Mouse (Mus musculus) forebrain, embryonic 14.5 days (tissue): ENCODE results near the gene Sirt3. TPM values are rescaled to one million over a fixed set of nuclear protein-coding genes. Genes with fewer than 3 reads are reported as not detected.

Source experiments
- ATAC-seq: fragments of 200-750 bp; cut with Nextera tagmentation; 2 replicates; pipeline ENCODE4 v1.8.0; 2017; ENCODE audit warnings: mild to moderate bottlenecking, moderate library complexity
- DNase-seq: peaks from one replicate; pipeline ENCODE4 v3.0.0-alpha.2; 2015; ENCODE audit warnings: low spot score
- H3K27ac ChIP-seq: fragments of 300-500 bp; sonication (generic); 2 replicates; pipeline ENCODE4 v1.5.1; 2014; ENCODE audit warnings: low read depth, mild to moderate bottlenecking, control low read depth, low read length, moderate library complexity
- H3K27me3 ChIP-seq: fragments of 300-500 bp; sonication (generic); replicated peaks from 2 replicates; pipeline ENCODE4 v1.6.1; 2014; ENCODE audit warnings: low read length, control low read depth, mixed read lengths; ENCODE audit not compliant: control insufficient read depth, insufficient read depth
- H3K36me3 ChIP-seq: fragments of 300-500 bp; sonication (generic); 2 replicates; pipeline ENCODE4 v1.6.1; 2014; ENCODE audit warnings: low read length, control low read depth; ENCODE audit not compliant: control insufficient read depth, insufficient read depth
- H3K4me1 ChIP-seq: fragments of 300-500 bp; sonication (generic); 2 replicates; pipeline ENCODE4 v1.6.1; 2014; ENCODE audit warnings: antibody characterized with exemption, low read length, control low read depth; ENCODE audit not compliant: control insufficient read depth, insufficient read depth
- H3K4me2 ChIP-seq: fragments of 300-500 bp; sonication (generic); 2 replicates; pipeline ENCODE4 v1.6.1; 2014; ENCODE audit warnings: mild to moderate bottlenecking, control low read depth, low read length
- H3K4me3 ChIP-seq: fragments of 300-500 bp; sonication (generic); 2 replicates; pipeline ENCODE4 v1.5.1; 2014; ENCODE audit warnings: low read depth, low read length, control low read depth
- H3K9ac ChIP-seq: fragments of 300-500 bp; sonication (generic); 2 replicates; pipeline ENCODE4 v1.6.1; 2014; ENCODE audit warnings: mild to moderate bottlenecking, low read length, control low read depth, moderate library complexity
- H3K9me3 ChIP-seq: fragments of 300-500 bp; sonication (generic); replicated peaks from 2 replicates; pipeline ENCODE4 v1.6.1; 2016; ENCODE audit warnings: low read length, control low read depth, mixed read lengths; ENCODE audit not compliant: control insufficient read depth
- WGBS: fragments of 180-500 bp; shearing (Covaris S2); extraction: QIAGEN DNeasy Blood & Tissue Kit; methylation state at CpG from one replicate; pipeline ENCODE4 v1.1.7; 2014; 5-methylcytosine and 5-hydroxymethylcytosine counted together
- polyA plus RNA-seq: library from polyadenylated mRNA; unstranded; fragments of >200 nt; fragmentation: Nextera tagmentation; extraction: Ambion mirVana; gene quantifications from 2 replicates; pipeline ENCODE4 v1.2.1, GENCODE M21; 2014

Gene Sirt3
- 28.2 and 29.5 TPM in 2 replicates for polyA plus RNA-seq

DNA sequence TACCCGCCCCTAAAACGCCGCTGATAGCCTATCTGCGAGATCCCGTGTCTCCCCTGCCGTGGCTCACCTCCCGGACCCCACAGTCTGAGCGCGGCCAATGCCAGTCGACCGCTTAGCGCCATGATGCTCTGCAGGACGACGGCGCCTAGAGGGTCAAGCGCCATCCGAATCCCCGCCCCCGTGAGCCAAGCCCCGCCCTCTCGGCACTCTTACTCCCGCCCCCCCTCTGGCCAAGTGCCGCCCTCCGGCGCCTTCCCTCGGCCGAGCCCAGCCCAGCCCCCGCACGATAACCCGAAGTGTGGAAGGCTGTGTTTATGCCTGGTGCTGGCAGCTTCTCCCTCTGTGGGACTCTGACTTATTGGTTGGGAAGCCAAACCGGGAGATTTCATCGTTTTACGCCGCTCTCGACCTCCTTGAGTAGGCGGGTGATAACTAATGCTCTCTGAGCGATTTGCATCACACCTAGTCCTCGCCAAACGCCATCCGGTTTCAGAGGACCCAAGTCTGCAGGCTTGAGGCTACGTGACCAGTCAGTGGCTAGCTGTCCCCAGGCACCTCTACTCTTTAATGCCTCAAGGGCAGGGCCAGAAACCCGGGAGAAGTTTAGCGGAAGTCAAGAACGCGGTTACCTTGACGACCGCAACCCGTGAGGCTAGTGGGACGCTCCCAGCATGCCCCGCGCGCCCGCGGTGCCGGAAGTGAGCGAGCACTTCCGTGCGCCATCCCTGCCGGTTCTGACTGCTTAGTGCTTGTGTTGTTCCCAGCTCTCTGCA is at the start of gene Sirt3, which contains the start of gene Psmd13:
Gene Sirt3, minus strand, starts transcription at position 614 of the 773 bp plus-strand sequence.
Gene Psmd13, plus strand, starts transcription at position 273 of the 773 bp plus-strand sequence.
- H3K9me3 ChIP-seq = no peaks in the 10 kb centered on the region
- under 1% methylated on average over 59 of the region's 59 CpGs for WGBS
- H3K4me3 ChIP-seq = peak within 1 kb of the TSS; percentile 85
- H3K27me3 ChIP-seq = no peaks in the 10 kb centered on the region
- peak within 1 kb of the TSS; percentile 83 for H3K9ac ChIP-seq
- peaks cover 21% of the 10 kb centered on the region for H3K36me3 ChIP-seq
- DNase-seq (peak; percentile 97), ATAC-seq (peak; percentile 97)
- H3K4me2 ChIP-seq = peak within 1 kb of the TSS; percentile 70
- H3K4me1 ChIP-seq = peaks cover 7% of the 10 kb centered on the region; the same call in 1 of the 2 replicates
- H3K27ac ChIP-seq = peak within 1 kb of the TSS; percentile 80

DNA sequence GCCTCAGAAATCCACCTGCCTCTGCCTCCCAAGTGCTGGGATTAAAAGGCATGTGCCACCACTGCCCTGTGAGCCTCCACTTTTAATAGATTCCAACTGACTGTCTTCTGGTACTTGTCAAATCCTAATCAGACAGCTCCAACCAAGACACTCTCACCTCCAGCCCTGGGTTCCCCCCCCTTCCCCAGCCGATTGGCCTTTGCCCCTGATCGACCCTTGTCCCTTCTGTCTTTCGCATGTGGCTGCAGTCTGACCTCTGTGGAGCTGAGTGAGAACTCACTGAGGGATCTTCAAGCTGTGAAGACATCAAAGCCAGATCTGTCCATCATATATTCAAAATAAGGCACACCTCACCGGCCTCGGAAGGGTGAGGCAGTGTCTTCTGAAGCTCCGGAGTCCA is 45.1 kb upstream of the Sirt3 start:
- 93% methylated on average over 6 of the region's 6 CpGs for WGBS
- peaks cover 26% of the 10 kb centered on the region for H3K27me3 ChIP-seq
- no peak for DNase-seq

DNA sequence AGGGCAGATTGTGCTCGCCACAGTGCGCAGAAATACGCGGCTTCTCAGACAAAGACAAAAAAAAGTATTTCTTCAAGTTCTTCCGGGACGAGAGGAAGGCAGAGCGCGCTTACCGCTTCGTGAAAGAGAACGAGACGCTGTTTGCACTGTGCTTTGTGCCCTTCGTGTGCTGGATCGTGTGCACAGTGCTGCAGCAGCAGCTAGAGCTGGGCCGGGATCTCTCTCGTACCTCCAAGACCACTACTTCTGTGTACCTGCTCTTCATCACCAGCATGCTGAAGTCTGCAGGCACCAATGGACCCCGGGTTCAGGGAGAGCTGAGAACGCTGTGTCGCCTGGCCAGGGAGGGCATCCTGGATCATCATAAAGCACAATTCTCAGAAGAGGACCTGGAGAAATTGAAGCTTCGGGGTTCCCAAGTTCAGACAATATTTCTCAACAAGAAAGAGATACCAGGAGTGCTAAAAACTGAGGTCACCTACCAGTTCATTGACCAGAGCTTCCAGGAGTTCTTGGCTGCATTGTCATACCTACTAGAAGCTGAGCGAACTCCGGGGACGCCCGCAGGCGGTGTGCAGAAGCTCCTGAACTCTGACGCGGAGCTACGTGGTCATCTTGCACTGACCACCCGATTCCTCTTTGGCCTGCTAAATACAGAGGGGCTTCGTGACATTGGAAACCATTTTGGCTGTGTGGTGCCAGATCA is 41.1 kb upstream of the Sirt3 start:
- no peaks in the 10 kb centered on the region; the same call in 1 of the 2 replicates for H3K4me1 ChIP-seq
- H3K4me3 ChIP-seq = peak overlapping the region; percentile 42
- H3K9ac ChIP-seq = peak overlapping the region; percentile 55
- WGBS = 20% methylated on average over 30 of the region's 30 CpGs
- peak overlapping the region; percentile 93 for H3K4me2 ChIP-seq
- no peaks in the 10 kb centered on the region for H3K9me3 ChIP-seq
- H3K27ac ChIP-seq = no peak overlapping the region
- ATAC-seq = peak; percentile 40; the same call in 1 of the 2 replicates
- H3K27me3 ChIP-seq = peaks cover 47% of the 10 kb centered on the region
- DNase-seq = no peak
- H3K36me3 ChIP-seq = no peaks in the 10 kb centered on the region

More for the DNA sequence above, 45.1 kb upstream of the Sirt3 start:
- Histone ChIP-seq H3K4me2 (no peak overlapping the region), H3K27ac (no peak overlapping the region), H3K4me1 (no peaks in the 10 kb centered on the region; the same call in 1 of the 2 replicates), H3K9me3 (no peaks in the 10 kb centered on the region), H3K36me3 (no peaks in the 10 kb centered on the region), H3K4me3 (no peak overlapping the region), H3K9ac (no peak overlapping the region)
- no peak for ATAC-seq

DNA sequence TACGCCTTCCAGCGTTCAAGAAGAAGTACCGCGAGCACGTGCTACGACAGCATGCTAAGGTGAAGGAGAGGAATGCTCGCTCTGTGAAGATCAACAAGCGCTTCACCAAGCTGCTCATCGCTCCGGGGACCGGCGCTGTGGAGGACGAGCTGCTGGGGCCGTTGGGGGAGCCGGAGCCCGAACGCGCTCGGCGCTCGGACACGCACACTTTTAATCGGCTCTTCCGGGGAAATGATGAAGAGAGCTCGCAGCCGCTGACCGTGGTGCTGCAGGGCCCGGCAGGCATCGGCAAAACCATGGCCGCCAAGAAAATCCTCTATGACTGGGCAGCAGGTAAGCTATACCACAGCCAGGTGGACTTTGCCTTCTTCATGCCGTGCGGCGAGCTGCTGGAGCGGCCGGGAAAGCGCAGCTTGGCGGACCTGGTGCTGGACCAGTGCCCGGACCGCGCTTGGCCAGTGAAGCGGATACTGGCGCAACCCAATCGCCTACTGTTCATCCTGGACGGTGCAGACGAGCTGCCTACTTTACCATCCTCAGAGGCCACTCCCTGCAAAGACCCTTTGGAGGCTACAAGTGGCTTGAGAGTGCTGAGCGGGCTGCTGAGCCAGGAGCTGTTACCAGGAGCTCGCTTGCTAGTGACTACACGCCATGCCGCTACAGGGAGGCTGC is 40.4 kb upstream of the Sirt3 start:
- Histone ChIP-seq H3K27me3 (peaks cover 47% of the 10 kb centered on the region), H3K9me3 (no peaks in the 10 kb centered on the region), H3K9ac (peak overlapping the region; percentile 55), H3K4me3 (peak overlapping the region; percentile 42), H3K4me1 (no peaks in the 10 kb centered on the region; the same call in 1 of the 2 replicates), H3K36me3 (no peaks in the 10 kb centered on the region), H3K4me2 (peak overlapping the region; percentile 93), H3K27ac (no peak overlapping the region)
- DNase-seq (peak; percentile 55), ATAC-seq (peak; percentile 46)
- 1% methylated on average over 49 of the region's 49 CpGs for WGBS

DNA sequence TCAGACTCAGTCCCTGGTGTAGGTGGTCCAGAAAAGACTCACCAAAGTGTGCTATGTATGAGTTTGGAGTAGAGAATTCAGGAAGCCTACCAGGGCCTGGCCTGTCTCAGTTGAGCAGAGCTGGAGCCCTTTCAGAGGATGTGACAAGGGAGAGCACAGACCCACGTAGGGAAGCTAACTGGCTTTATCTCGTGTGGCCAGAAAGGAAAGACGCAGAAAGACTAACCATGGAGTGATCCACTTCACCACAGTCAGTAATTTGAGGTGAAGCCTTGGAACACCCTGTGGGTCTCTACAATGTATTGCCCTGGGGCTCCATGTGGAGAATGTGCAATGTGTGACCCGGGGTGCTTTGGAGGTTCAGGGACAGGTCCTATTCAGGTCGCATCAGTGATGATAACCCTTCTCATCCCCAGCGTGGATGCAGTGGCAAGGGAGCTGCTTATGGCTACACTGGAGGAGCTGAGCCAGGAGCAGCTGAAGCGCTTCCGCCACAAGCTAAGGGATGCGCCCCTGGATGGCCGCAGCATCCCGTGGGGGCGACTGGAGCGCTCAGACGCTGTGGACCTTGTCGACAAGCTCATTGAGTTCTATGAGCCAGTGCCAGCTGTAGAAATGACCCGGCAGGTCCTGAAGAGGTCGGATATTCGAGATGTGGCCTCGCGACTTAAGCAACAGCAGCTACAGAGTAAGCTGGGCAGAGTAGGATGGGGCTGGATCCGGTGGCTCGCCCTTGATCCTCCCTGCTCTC is 39.3 kb upstream of the Sirt3 start:
- Histone ChIP-seq H3K9me3 (no peaks in the 10 kb centered on the region), H3K27ac (no peak overlapping the region), H3K4me1 (no peaks in the 10 kb centered on the region; the same call in 1 of the 2 replicates), H3K27me3 (peaks cover 47% of the 10 kb centered on the region), H3K9ac (no peak overlapping the region), H3K4me2 (peak overlapping the region; percentile 93; the same call in 1 of the 2 replicates), H3K36me3 (no peaks in the 10 kb centered on the region), H3K4me3 (0 out of 2 replicates have a peak overlapping the region, but pooled peaks have one; percentile 42)
- DNase-seq = no peak
- ATAC-seq = no peak
- WGBS = 33% methylated on average over 22 of the region's 22 CpGs

DNA sequence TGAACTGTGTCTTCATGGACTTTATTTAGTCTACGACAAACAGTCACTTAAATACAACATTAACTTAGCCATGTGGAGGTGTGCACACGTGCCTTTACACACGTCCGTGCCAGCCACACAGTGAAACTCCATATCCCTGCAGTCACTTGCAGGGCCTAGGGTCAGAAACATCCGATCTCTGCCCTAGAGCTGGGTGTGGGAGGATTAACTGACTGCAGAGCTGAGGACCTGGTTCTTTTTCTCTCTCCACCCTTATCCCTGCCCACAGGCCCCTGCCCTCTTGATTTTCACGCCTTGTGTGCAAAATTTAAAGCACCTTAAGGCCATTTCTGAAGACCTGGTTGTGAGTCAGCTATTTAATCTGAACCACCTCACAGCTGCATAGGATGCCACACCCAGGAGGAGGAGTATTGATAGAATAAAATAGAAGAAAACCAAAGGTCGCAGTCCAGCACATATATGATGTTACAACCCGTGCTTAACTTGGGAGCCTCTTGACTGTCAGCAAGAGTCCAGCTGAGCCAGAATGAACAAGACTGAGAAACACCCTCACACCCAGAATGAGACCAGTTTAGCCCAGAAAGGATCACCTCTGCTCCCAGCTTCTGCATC is 38.4 kb upstream of the Sirt3 start, which contains the start of gene Nlrp6:
Gene Nlrp6, plus strand, starts transcription at position 485 of the 612 bp plus-strand sequence.
- no peak for ATAC-seq
- Histone ChIP-seq H3K27me3 (peaks cover 47% of the 10 kb centered on the region), H3K4me1 (no peaks in the 10 kb centered on the region; the same call in 1 of the 2 replicates), H3K9ac (no peak within 1 kb of the TSS), H3K9me3 (no peaks in the 10 kb centered on the region), H3K36me3 (no peaks in the 10 kb centered on the region), H3K4me2 (no peak within 1 kb of the TSS; the same call in 1 of the 2 replicates), H3K27ac (no peak within 1 kb of the TSS), H3K4me3 (0 out of 2 replicates have a peak within 1 kb of the TSS, but pooled peaks have one; percentile 42)
- 77% methylated on average over 8 of the region's 8 CpGs for WGBS
- DNase-seq = no peak

DNA sequence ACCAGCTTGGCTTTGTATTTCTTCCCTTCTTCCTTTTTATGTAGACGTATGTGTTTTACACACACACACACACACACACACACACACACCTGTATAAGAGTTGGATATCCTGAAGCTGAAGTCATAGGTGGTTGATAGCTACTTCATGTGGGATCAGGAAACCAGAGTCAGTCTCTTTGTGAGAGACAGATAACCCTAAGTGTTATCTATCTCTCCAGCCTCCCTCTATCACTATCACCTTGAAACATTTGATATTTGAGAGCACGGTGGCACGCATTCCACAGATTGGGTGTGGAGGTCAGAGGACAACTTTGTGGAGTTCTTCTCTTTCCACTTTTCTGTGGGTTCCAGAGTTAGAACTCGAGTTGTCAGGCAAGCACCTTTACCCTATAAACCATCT is 37.8 kb upstream of the Sirt3 start:
- no peaks in the 10 kb centered on the region for H3K9me3 ChIP-seq
- no peak overlapping the region for H3K4me2 ChIP-seq
- H3K27me3 ChIP-seq = peaks cover 46% of the 10 kb centered on the region
- DNase-seq = no peak
- H3K9ac ChIP-seq = no peak overlapping the region
- H3K4me3 ChIP-seq = no peak overlapping the region
- no peak for ATAC-seq
- no peaks in the 10 kb centered on the region; the same call in 1 of the 2 replicates for H3K4me1 ChIP-seq
- H3K27ac ChIP-seq = no peak overlapping the region
- H3K36me3 ChIP-seq = no peaks in the 10 kb centered on the region
- 84% methylated on average over 4 of the region's 4 CpGs for WGBS
